1 mouse cellular context compared by ENCODE assay signal in the genomic region with DNA sequence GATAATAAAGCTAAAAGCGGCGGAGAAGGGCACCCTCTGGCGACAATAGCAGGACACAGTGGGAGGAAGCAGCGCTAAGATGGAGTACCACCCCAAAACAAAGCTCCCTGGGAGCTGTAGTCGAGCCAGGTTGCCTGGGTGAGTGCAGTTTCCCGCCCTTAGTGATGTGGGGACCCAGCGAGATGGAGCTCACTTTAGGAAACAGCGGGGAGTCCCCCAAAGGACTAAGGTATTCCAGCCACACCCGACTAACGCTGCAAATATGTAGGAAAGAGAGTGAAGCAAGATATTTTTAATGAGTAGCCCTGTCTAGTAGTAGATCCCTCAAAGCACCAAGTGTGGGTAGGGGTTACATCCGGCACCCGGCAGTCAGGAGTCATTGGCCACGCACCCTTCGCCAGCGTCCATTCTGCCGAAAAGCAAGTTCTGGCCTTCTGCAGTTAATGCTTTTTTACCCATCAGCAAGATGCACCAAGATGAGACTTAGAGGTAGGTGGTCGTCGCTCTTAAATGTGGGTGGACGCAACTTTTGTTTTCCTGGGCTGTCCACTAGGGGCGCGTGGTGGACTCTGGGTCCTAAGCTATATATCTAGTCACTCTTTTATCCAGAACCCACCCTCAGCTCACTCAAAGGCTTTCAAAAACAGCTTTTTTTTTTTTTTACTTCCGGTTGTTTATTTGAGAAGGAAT.
A peak's percentile ranks its signal among the peaks of the same experiment; 100 is the strongest.
TF ChIP-seq lines count a peak whose summit lies in the region.

Ifit2 (plus strand) TSS at position 161 of the 690 bp plus-strand sequence.

TF ChIP-seq in CH12.LX, 34 proteins besides CTCF, POLR2A, EP300 and RAD21 (continued from another document):
- no peak for TF ChIP-seq POLR2AphosphoS2 (IDR thresholded peaks at IDR 0.05; ENCODE audit: low read depth, low read length)
- TF ChIP-seq MAFK (IDR thresholded peaks at IDR 0.05; ENCODE audit: insufficient replicate concordance, low read length): no peak
- no peak for TF ChIP-seq ZNF384 (IDR thresholded peaks at IDR 0.05; ENCODE audit: low read depth, low read length)
- TF ChIP-seq IRF4 (IDR thresholded peaks at IDR 0.05; ENCODE audit: low read depth, low read length): 0 out of 2 replicates have a peak, but pooled peaks have one; percentile 19
- no peak for TF ChIP-seq NRF1 (IDR thresholded peaks at IDR 0.05; ENCODE audit: low read depth, low read length)
- no peak for TF ChIP-seq ZMIZ1 (IDR thresholded peaks at IDR 0.05; ENCODE audit: low read depth, low read length)
- TF ChIP-seq MXI1 (IDR thresholded peaks at IDR 0.05; ENCODE audit: low read depth, low read length): no peak
- TF ChIP-seq TCF12 (IDR thresholded peaks at IDR 0.05; ENCODE audit: low read depth, low read length): peak; percentile 22; the same call in 1 of the 2 replicates
- TF ChIP-seq PAX5 (IDR thresholded peaks at IDR 0.05; ENCODE audit: low read length): no peak
- TF ChIP-seq ZKSCAN1 (IDR thresholded peaks at IDR 0.05; ENCODE audit: borderline replicate concordance, low read depth, low read length): no peak
- peak; percentile 62 for TF ChIP-seq SMC3 (IDR thresholded peaks at IDR 0.05; ENCODE audit: low read depth, low read length)
- TF ChIP-seq HCFC1 (IDR thresholded peaks at IDR 0.05; ENCODE audit: low read depth, low read length): peak; percentile 84
